Mouse (Mus musculus) R1 (cell line): ENCODE data around the gene Gm13083.
A peak's percentile ranks its signal among the peaks of the same experiment; 100 is the strongest.
"Not testable (repeated sequence)": the region's sequence is repeated elsewhere in the genome, so short reads cannot be mapped to it uniquely, and the experiment has no call there.

Experiments used
- DNase-seq: peaks from one replicate; pipeline ENCODE4 v3.0.0-alpha.2; 2018; ENCODE audit warnings: low read depth, low spot score

The Gm13083 gene

GRCm38 (mm10) chr4:143614703-143615102 is at the start of gene Gm13083:
Gene Gm13083, plus strand, starts transcription at chr4:143615003.
- DNase-seq = not testable (repeated sequence)

GRCm38 (mm10) chr4:143611927-143612326 is 2.9 kb upstream of the Gm13083 start:
- DNase-seq = not testable (repeated sequence)

GRCm38 (mm10) chr4:143618101-143618500 is 3.3 kb downstream of the Gm13083 start:
- DNase-seq = peak; percentile 74

DNA sequence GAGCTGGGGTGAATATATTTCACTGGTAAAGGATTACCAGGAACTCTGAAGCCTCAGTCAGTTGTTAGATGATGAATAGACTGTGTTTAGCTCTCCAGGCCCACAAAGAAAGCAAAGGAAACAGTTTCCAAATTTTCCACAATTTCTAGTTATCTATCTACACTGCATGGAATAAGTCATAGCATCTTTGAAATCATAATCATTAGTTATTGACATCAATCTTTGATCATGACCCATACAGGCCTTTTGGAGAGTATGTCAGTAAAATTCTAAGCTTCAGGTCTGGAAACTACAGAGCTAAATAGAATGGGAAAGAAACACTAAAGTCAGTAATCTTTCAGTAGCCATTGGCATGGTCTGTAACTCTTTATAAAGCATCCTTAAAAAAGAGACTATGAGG is 42.3 kb downstream of the Gm13083 start, which contains the start of gene Gm13088:
Gene Gm13088 (minus strand): TSS at position 101 of the 400 bp plus-strand sequence.
- not testable (repeated sequence) for DNase-seq
